Mouse (Mus musculus) kidney, adult 8-10 months (tissue): ENCODE measurements around the gene Slc26a3.
"Not testable (repeated sequence)": the region's sequence is repeated elsewhere in the genome, so short reads cannot be mapped to it uniquely, and the experiment has no call there.

Experiments used
- DNase-seq, 2 experiments: peaks; one replicate each; pipeline ENCODE4 v3.0.0; 2022

The Slc26a3 gene

DNA sequence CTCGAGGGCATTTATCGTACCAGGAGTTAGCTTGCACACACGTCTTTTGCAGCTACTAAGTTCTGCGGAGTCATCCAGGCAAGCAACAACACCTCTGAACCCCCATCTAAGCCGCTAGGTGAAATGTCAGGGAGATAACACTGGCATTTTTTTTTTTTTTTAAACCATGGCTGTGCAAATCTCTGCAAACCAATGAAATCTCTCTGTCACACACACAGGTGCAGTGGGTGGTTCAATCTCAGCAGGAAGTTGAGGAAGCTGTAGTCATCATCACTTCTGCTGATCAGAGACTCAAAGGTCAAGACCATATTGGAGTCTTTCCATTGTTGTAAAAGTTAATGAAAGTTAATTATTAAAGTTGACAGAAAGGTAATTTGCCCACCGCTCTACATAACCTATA is 47.1 kb downstream of the Slc26a3 start:
- no peak for DNase-seq

DNA sequence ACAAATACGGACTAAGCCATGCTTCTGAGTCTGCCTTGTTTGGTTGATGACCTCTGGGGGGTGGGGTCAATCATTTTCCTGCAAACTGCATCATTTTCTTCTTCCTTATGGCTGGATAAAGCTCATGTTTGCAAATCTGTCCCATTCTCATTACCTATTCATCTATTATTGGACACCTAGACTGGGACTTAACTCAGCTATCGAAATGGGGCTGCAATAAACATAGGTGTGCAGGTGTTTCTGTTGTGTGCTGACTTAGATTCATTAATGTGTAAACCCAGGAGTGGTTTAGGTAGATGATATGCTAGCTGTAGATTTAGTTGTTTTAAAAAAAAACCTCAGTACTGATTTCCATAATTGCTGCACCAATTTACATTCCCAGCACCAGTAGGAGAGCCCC is 48.9 kb downstream of the Slc26a3 start:
- DNase-seq = no peak

DNA sequence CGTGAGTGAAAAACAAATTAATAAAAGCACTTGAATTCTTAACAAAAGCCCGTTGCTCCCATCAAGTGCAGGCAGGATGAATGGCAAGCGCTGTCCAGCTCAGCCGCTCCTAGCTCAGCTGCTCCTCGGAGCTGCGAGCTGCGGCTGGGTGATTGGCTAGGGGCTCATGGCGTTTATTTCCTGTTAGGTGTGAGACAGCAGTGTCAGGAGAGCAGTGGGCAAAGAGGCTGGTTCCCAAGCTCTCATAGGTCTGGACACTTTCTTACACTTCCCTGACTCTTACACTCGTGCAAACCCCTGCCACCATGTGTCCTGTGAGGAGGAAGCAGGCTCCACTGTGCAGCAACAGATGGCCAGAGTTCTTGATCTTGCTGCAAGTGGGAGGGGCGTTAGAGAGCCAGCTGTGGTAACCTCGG is 53.5 kb downstream of the Slc26a3 start:
- no peak for DNase-seq

DNA sequence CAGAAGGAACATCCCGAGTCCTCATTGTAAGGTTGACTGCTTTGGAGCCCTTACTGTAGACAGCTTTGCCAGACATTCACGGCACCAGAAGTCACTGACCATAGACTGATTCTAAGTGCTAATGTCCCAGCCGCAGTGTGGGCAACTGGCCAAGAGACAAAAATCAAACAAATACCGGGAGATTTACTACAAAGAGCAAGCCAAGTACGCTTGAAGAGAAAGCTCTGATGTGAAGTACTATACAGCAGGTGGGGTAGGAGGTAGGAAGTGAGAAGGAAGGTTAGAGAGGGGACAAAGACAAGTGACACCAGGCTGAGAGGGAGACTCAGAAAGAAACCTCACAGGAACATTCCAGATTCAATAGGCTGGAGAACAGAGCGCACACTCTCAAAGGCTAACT is 54.2 kb downstream of the Slc26a3 start:
- DNase-seq = peak in 1 of 2 experiments; percentile 2

DNA sequence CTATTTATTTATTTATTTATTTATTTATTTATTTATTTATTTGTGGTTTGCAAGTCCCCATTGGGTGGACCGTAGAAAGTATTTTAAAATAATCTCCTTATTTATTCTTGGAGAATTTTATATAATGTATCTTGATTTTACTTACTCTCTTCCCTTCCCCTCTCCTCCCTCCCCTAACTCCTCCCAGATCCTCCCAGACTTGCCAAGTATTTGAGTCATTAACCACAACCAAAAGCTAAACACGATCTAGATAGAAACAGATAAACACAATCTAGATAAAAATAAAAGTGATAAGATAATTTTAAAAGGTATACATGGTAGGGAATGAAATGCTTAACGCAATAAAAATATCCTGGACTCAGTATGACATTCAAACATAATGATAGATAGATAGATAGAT is 58.7 kb downstream of the Slc26a3 start:
- no peak for DNase-seq

DNA sequence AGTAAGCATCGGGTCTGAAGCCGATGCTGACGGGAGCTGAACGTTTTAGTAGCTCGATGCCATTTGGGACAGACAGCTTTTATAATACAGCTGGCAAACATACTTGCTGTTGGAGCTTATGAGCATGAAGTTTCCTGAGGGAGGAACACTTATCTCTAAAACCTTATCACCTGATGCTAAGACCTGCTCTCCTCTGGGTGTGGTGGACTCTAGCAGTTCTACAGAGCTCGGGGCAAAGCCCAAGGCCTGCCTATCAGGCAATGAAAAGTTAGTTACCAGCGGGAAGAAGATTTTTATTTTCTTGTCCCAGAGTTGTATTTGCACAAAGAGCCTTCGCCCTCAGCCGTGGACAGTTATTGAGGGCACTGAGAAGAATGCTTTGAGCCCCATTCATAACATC is 65.6 kb downstream of the Slc26a3 start:
- no peak for DNase-seq

DNA sequence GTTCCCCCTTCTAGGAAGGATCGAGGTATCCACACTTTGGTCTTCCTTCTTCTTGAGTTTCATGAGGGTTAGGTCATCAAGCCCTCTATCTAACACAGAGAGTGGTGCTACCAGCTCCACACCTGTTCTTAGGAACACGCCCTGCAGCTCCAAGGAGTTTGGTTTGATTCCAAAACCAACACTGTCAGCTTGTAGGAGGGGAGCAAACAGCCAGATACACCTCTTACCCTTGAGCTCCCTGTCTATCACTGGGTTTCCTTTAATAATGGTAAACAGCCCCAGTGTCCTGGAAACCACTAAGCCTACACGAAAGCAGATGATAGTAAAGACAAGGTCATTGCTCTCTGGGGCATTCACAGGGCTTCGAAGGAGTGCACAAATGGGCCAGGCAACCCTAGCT is 67.8 kb downstream of the Slc26a3 start:
- DNase-seq = no peak

DNA sequence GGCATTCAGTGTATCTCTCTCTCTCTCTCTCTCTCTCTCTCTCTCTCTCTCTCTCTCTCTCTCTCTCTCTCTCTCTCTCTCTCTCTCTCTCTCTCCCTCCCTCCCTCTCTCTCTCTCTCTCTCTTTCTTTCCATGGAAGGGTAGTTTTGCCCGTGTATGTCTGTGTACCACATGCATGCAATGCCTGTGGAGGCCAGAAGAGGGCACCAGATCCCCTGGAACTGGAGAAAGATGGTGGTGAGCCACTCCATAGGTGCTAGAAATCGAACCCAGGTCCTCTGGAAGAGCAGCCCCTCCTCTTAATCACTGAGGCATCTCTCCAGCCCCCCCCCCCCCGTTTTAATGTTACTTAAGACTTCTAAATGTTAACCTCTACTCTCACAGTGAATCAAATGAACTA is 69.6 kb downstream of the Slc26a3 start:
- peak in 1 of 2 experiments; percentile 21 for DNase-seq

DNA sequence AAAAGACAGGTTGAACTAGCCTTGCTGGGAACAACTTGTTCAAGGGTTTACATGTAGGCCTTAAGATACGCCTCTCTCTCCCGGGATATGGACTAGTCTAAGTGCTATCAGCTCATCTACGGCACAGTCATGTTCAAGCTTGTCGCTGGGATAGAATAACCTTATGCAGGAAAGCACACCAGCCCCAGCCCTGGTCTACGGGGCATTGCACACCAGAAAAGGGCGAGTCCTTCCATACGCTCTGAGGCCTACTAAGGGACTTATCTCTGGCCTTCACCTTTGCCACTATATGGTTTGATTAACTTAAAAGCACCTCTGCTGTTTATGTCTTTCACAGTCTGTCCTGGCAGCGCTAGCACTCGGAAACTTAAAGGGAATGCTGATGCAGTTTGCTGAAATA is 70.7 kb downstream of the Slc26a3 start:
- no peak for DNase-seq

DNA sequence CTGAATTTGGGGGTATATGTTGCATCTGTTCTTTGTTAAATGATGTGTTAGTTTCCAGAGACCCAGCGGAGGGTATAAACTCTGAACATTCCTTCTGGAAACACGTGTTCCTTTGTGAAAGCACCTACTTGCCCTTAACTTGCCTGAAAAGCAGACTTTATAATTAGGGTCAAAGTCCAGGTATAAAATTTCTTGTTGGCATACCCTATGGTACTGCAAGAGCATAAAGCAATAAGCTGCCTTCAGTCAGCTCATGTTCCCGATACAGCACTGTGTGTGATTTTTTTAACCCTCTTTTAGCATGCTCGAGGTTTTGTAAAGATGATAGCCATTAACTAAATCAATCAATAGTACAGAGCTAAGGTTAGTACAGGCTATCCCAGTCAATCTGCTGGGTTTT is 71.9 kb downstream of the Slc26a3 start:
- DNase-seq = no peak

DNA sequence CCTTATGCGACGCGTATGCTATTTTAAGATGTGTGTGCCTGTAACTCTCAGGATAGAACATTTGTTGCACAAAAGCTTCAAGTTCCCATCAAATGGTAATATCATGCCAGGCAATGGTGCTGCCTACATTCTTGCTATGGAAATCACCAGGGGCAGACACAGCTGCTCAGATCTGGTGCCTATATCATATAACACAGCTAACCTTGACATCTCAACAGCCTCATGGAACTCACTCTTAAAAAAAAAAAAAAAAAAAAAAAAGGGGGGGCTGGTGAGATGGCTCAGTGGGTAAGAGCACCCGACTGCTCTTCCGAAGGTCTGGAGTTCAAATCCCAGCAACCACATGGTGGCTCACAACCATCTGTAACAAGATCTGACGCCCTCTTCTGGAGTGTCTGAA is 87.5 kb downstream of the Slc26a3 start:
- DNase-seq = not testable (repeated sequence)

DNA sequence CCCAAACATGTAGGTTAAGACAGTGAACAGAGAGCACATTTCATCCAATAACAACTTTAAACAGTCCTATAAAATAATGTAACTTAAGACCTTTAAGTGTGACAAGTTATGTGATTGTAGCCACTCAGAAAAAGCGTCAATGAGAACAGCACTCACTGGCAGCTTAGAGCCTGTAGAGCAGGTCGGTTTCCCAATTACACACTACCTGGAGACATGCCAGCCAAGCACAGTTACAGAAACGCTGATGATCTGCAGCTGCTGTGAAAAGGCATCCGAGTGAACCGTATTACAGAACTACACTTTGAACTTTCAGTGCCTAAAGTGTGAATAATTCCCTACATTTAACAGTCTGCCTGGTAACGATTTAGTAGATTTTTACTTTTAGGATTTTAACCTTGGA is 95.8 kb downstream of the Slc26a3 start:
- peak in 1 of 2 experiments; percentile 11 for DNase-seq

DNA sequence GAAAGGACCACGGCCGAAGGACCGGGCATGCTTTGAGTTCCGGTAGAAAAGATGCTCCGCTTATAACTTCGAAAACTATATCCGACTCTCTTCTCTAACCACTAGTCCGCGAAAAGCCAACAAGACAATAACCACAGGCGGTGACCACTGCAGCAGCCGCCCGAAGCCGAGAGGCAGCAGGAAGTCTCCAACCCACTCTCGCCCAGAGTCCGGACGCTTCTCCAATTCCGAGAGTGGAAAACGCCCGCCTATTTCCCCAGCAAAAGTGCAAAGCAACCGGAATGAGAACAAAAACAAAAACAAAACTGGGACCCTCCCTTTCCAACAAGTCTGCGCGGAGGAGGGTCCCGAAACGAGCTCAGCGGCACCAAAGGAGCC is 108.3 kb downstream of the Slc26a3 start:
- no peak for DNase-seq

DNA sequence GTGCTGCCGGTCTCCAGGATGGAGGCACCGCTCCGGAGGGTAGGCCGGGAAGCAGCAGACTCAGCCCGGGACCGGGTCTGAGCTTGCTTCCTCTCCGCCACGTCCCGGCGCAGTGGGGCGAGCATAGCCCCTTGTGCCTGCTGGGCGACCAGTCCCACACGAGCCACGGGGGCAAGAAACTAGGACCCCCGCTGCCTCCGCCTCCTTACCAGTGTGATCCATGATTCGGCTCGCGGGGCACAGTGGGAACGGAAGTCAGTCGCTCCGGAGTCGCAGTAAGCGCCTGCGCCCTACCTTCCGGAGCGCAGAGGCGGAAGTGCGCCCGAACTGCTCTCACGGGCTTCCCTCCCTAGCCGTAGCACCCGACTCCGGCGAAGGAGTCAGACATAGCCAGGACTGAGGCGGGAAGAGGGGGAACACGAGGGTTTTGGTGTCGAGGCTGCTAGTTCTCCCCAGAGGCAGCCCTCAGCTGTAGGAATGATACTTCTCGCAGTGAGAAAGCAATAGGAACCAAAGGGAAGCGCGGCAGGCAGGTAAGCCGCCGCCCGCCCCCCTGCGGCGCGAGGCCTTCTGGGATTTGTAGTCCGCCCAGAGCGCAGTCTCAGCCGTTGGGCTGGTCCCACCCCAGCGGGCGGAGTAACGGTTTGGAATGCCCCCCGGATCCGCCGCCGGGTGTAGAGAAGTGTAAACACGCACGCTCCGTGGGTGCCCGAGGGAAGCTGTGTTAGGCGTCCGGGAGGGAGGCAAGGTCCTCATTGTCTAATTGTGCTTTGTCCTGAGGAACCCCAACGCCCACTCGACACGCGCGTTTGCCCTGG is 108.9 kb downstream of the Slc26a3 start, which contains the start of gene Cbll1:
Gene Cbll1 (minus strand): TSS at position 303 of the 818 bp plus-strand sequence.
- DNase-seq = peak; percentile 91 to 94

DNA sequence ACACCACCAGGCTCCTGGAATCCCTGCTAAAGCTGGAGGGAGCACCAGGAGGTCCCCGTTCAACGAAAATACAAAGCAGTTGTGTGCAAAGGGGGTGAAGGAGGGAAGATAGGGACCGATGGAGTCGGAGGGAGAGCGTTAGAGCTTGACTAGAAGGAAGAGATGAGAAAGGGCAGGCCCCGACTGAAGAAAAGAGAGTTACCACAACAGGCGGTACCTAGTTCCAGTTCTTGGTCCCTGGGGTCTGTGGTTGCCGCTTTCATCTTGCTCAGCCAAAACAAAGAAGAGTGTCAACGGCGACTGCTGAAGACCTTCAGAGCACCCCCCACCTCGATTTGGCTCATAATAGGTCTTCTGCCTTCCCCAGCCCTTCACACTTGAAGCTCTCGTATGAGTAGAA is 109.5 kb downstream of the Slc26a3 start:
- no peak for DNase-seq

DNA sequence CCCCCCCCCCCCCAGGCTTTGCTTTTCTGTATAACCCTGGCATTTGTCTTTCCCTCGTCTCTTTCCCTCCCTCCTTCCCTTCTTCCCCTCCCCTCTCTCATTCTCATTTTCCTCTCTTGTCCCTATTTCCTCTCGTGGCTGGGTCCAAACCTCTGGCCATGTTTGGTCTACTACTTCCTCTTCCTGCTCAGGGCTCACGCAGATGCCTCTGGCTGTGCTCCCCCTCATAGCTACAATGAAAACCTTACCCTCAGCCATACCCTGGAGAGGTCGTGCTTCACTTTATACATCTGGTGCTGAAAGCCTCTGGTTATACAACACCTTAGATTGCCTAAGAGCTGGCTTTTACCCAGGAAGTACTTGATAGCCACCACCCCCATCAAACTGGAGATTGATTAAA is 110.6 kb downstream of the Slc26a3 start:
- DNase-seq = no peak

DNA sequence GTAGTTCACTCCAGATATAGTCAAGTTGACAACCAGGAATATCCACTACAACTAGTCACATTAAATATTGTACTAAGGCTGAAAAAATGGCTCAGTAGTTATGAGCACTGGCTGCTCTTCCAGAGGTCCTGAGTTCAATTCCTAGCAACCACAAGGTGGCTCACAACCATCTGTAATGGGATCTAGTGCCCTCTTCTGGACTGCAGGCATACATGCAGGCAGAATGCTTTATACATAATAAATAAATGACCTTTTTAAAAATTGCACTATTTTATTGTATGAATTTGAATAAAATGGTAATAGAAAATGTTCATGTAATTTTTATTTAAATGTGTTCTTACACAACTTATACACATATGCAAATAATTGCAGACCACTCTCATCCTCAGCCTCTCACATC is 112.5 kb downstream of the Slc26a3 start:
- no peak for DNase-seq

DNA sequence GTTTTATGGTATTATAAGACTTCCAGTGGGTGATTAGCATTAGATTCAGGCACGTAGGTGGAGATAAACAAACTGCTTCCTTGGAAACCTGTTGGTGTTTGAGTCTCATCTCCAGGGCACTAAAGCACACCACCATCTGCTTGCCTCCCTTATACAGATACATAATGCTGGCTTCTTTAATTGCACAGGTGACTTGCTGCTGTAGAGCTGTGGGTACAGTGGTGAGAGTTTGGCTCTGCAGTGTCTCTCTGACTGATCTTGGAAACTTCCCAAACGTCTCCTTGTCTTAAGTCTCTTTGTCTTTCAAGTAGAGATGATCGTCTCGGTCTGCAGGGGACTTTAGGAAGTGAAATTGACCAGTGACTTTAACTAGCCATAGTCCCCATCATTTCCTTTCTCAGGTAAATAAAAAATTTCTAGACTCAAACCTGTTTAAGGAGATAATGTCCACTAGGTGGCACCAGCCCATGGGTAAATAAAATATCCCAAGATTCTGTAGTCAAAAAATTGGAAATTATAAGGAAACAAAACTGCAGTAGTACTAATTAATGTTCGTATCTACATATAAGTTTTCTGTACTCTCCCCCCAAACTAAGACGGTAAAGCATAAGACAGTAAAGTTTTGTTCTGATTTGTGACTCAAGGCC is 117.2 kb downstream of the Slc26a3 start:
- peak; percentile 9 to 13 for DNase-seq

DNA sequence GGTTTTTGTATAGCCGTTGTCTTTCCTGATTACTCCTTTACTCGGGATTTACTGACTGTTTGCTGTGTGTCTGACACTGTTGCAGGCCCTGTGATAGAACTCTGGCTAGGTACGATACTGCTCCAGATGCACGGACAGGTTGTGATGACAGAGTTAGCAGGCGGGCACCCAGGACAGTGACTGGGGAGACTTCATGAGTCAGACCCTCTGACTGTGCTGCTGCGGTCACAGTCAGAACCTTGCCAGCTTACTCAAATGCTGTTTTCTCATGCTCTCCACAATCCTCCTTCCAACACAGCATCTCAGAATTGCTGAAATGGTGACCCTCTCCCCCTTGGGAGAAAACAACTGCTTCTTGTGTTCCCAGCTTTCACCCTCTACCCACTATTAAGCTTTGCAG is 117.8 kb downstream of the Slc26a3 start:
- DNase-seq = no peak

DNA sequence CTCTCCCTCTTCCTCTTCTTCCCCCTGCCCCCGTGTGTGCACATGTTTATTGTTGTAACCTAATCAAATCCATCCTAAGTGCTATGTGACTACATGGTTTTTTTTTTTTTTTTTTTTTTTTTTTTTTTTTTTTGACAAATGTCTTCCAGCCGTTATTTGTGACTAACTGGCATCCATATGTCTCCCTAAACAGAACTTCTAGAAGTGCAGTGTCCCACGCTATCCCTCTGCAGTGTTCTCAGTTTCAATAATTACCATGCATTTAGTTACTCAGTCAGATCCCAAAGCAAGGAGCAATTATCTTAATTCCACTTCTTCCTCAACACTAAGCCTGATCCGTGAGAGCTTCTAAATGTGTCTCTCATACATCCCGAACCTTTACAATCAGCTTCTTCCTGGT is 120.5 kb downstream of the Slc26a3 start:
- DNase-seq = no peak

DNA sequence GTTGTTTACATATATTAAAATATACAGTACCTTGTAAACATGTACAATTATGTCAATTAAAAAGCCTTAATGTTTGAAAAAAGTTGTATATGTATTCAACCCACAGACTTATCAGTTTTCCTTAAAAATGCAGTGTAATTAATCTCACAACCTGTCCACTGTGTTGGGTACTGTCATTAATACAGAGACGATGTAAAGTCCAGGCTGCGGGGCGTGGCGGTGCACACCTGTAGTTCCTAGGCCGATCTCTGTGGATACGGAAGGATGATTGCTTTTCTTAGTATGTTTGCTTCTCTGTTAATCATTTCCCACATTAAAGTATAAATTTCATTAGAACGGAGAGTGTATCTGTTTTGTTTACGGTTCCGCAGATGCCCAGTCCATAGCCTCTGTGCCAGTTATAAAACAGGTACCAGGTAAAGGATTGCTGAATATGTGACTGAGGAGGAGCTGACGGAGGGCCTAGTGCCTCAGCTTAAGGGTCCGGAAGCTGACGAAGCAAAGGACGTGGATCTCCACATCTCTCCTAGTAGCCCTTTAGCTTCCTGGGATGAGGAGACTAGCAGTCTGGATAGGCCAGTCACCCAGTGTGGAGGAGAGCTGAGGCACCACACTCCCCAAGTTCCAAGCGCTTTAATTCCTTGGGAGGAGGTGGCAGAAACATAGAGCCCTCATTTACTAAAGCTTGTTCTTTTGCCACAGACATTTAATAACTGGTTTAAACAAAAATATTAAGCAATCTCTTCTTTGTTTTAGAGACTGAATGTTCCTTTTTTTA is 122.2 kb downstream of the Slc26a3 start:
- DNase-seq = no peak

DNA sequence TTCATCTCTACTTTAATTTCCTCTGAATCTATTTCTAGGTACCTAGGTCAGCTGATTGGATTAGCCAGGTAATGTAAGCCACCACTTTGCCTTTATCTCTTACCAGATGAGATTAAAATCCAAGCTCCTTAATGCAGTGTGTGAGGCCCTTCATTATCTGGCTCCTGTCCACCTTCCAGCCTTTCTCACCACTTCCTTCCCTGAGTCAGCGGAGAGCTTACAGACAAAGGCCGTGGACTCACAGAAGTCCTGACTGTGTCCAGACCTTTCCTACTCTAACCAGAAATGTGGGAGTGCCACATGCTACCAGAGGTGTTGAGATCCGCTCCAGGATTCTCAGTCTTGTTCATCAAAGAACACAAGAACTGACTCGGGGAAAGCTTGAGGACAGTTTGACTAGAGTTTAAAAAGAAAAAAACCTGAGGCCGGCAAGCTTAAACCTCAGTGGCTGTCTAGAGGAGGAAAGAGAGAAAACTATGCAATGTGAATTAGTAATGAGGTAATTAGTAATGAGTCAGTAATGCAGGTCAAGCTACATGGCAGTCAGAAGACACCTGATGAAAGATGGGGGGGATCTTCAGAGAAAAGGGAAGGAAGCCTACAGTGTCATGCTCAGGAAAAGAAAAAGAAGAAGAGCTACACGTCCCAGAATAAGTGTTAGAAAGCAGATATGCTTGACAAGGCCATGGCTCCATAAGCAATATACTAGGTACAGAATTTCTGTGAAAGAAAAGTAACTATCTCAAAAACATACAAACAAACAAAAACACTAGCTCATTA is 123.2 kb downstream of the Slc26a3 start:
- no peak for DNase-seq

DNA sequence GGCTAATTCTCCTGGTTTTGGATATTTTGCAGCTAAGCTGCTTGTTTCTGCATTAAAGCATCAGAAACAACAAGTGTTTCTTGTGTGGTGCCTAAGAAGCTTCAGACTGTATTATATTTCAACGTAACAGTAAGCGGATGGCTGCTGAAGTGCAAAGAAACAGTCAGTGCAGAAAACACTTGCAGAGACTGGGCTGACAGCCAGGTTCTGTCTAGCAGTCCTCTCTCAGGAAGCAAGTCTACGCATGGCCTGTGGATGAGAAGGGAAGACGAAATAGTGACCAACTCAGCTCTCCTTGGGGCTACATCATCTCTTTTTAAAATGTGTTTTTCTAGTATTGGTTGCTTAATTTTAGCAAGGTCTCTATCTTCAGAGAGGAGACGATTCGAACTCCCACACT is 129.4 kb downstream of the Slc26a3 start:
- no peak for DNase-seq
